Mouse (Mus musculus): ENCODE data around the gene Ptges3l. TPM values are rescaled to one million over a fixed set of nuclear protein-coding genes. Genes with fewer than 3 reads are reported as not detected.
A peak's percentile ranks its signal among the peaks of the same experiment; 100 is the strongest.

Gene Ptges3l
- polyA plus RNA-seq, 1 experiment from 2014 or later = 3.0 TPM

- H3K27ac ChIP-seq = peak within 1 kb of the TSS; percentile 94
- peaks cover 24% of the 10 kb centered on the region for H3K36me3 ChIP-seq
- WGBS = 1% methylated on average over 60 of the region's 60 CpGs
- no peaks in the 10 kb centered on the region for H3K9me3 ChIP-seq (replicated peaks)
- H3K4me2 ChIP-seq (replicated peaks) = peak within 1 kb of the TSS; percentile 83
- peak within 1 kb of the TSS; percentile 92 for H3K4me3 ChIP-seq
- H3K27me3 ChIP-seq = no peaks in the 10 kb centered on the region
- peak; percentile 45 for ATAC-seq (ENCODE audit: low FRiP score)
- peaks cover 66% of the 10 kb centered on the region for H3K4me1 ChIP-seq
- peak within 1 kb of the TSS; percentile 91 for H3K9ac ChIP-seq
Measured at GRCm38 (mm10) chr11:101465869-101466551, 40.9 kb upstream of the Ptges3l start, which contains the start of gene Vat1. Gene Vat1, minus strand, starts transcription at chr11:101466230.

DNA sequence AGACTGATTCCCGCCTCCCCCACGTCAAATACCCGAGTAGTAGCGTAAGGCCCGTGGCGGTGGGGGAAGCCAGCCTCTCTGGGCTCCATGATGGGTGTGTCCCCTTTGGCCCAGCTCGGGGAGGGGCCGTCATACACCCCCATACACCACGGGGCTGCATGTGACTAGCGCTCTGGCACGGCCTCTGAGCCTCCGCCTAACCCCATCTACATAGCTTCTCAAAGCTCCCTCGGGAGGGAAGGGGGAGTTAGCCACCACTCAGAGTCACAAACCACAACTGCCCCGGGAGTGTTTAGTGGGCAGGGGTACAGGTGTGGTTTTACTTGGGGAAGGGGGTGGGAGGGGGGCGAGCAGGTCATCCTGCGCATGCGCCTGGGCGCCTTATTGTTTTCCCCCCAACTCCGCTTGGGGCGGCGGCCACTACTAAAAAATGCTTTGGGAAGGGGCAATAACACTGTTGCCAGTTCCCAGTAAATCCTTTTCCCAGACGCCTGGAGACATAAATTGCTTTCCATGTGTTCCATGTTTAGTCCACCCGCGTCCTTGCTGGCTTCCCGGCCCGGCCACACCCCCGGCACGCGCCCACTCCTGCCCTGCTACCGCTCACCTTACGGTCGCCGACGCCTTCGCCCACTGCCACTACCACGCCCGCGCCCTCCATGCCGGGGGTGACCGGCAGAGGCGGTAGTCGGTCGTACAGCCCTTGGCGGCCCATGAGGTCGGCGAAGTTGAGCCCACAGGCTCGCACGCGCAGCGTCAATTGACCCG lies 40.2 kb upstream of the Ptges3l start:
- Histone ChIP-seq H3K4me2 (replicated peaks) (peak overlapping the region; percentile 83), H3K4me1 (peaks cover 60% of the 10 kb centered on the region), H3K9ac (peak overlapping the region; percentile 91), H3K9me3 (replicated peaks) (no peaks in the 10 kb centered on the region), H3K36me3 (peaks cover 22% of the 10 kb centered on the region), H3K4me3 (peak overlapping the region; percentile 92), H3K27me3 (no peaks in the 10 kb centered on the region), H3K27ac (peak overlapping the region; percentile 94)
- under 1% methylated on average over 51 of the region's 51 CpGs for WGBS
- ATAC-seq (ENCODE audit: low FRiP score) = peak; percentile 38

DNA sequence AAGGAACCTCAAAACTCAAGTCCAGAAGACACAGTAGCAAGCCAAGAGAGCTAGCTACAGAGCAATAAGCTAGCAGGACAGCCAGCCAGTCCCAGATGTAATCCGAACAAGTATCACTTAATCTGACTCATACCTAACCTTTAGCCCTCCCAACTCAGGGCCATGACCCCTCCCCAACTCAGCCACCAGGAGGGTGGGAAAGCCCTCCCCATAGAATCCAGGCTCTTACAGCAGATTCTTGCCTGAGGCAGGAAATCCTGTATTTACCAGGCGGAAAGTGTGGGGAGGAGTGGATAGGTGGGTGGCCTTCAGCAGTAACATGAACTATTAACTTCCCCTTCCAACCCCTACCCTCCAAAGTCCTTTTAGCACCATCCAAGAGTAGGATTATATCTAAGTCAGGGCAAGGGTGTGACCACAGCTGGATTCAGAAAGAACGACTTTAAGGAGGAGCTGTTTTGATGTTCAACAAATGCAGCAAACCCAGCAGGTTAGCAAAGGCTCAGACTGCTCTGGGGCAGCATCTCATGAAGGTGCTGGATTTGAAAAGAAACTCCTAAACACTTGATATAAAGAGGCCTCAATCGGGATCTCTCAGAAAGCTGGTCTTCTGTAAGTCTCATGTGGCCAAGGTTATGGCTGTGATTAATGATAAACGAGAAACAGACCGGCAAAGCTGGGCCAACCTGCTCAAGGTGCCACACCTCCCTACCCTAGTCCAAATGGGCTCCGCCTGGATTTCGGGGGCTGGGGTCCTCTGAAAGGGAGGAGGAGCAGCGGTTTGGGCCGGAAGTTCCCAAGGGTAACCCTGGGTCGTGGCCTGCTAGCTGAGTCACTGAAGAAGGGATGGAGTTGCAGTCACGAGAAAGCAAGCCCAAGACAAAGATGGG lies 39.3 kb upstream of the Ptges3l start, which contains the start of gene Rnd2:
Gene Rnd2 (plus strand): TSS at position 789 of the 890 bp plus-strand sequence.
- Histone ChIP-seq H3K9me3 (replicated peaks) (no peaks in the 10 kb centered on the region), H3K4me3 (peak within 1 kb of the TSS; percentile 92), H3K4me1 (peaks cover 60% of the 10 kb centered on the region), H3K27ac (peak within 1 kb of the TSS; percentile 94), H3K36me3 (peaks cover 31% of the 10 kb centered on the region), H3K27me3 (no peaks in the 10 kb centered on the region), H3K4me2 (replicated peaks) (peak within 1 kb of the TSS; percentile 83), H3K9ac (peak within 1 kb of the TSS; percentile 91)
- 12% methylated on average over 12 of the region's 12 CpGs for WGBS
- ATAC-seq (ENCODE audit: low FRiP score) = peak; percentile 2; the same call in 1 of the 2 replicates

DNA sequence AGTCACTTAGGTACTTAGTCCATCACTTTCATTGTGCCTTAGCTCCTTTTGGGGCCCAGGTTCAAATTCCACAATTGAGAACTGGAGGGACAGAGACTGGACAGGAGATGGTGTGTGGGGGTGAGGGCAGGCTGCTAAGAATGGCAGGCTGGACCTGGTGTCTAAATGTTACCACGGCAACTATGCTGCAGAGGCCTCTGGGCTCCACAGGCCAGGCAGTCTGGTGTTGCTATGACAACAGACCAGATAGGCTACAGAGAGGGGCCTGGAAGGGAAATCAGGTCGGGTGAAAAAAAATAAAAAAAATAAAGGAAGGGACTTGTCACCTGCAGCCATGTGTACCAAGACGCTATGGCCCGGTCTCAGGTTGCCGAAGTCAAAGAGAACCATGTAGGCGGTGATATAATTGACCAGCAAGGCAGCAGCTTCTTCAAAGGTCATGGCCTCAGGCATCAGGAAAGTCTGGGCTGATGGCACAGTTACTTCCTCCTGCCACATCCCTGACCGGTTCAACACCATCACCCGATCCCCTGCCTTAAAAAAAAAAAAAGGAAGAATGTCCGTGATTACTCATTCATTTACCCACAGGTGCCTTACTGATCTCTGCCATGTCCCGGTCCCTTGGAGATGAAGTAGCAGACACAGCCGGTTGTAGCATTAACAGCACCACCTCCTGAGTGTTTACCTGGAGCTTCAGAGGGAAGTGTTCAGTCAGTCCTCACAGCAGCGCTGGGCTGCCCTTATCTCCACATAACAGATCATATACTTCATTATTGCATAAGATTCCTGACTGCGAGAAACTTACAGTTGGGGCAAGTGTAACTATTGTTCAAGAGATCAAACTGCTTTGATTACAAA lies 37.7 kb upstream of the Ptges3l start:
- Histone ChIP-seq H3K27ac (peak overlapping the region; percentile 94), H3K27me3 (no peaks in the 10 kb centered on the region), H3K36me3 (peaks cover 46% of the 10 kb centered on the region), H3K9ac (no peak overlapping the region; the same call in 1 of the 2 replicates), H3K4me2 (replicated peaks) (peak overlapping the region; percentile 83), H3K4me3 (peak overlapping the region; percentile 92), H3K9me3 (replicated peaks) (no peaks in the 10 kb centered on the region), H3K4me1 (peaks cover 58% of the 10 kb centered on the region)
- 31% methylated on average over 13 of the region's 13 CpGs for WGBS
- 0 out of 2 replicates have a peak, but pooled peaks have one; percentile 46 for ATAC-seq (ENCODE audit: low FRiP score)

DNA sequence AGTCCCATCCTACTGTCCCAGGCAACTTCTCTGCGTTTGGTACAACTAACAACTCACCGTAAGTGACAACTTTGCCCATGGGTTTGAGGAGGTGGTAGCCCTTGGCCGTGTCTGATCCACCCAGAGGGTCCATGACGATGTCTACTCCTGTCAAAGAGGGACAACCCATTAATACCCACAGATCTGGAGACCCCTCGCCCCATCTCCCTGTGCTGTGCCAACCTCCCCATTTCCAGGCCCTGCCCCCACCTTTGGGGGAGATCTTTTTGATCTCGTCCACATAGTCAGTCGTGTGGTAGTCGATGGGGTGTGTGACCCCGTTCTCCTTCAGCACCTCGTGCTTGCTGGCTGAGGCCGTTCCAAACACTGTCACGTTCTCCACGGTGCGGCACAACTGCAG lies 37.0 kb upstream of the Ptges3l start:
- ATAC-seq (ENCODE audit: low FRiP score) = no peak
- WGBS = 62% methylated on average over 14 of the region's 14 CpGs
- Histone ChIP-seq H3K4me1 (peaks cover 52% of the 10 kb centered on the region), H3K9ac (no peak overlapping the region; the same call in 1 of the 2 replicates), H3K4me2 (replicated peaks) (peak overlapping the region; percentile 83), H3K4me3 (no peak overlapping the region), H3K36me3 (peaks cover 53% of the 10 kb centered on the region), H3K27ac (peak overlapping the region; percentile 63; the same call in 1 of the 2 replicates), H3K27me3 (no peaks in the 10 kb centered on the region), H3K9me3 (replicated peaks) (no peaks in the 10 kb centered on the region)

DNA sequence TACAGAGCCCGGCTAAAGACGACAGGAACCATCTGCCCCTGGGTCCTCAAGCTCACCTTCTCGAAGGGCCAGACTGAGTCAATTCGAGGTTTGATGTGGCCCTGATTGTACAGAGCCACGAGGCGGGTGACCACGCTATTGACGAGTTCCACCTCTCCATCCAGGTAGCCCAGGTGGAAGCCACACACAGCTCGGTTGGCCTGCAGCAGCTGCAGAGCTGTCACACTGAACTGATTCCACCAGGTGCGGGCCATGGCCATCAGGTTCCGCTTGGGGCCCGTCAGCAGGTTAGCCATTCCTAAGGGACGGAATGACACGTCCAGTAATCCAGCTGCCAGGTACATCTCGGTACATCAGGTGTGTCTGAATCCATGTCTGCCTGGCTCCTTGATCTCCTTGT lies 35.2 kb upstream of the Ptges3l start:
- Histone ChIP-seq H3K4me1 (peaks cover 42% of the 10 kb centered on the region), H3K9ac (0 out of 2 replicates have a peak overlapping the region, but pooled peaks have one; percentile 18), H3K4me3 (no peak overlapping the region), H3K27ac (no peak overlapping the region), H3K9me3 (replicated peaks) (no peaks in the 10 kb centered on the region), H3K36me3 (peaks cover 60% of the 10 kb centered on the region), H3K27me3 (no peaks in the 10 kb centered on the region), H3K4me2 (replicated peaks) (no peak overlapping the region)
- ATAC-seq (ENCODE audit: low FRiP score) = no peak
- 88% methylated on average over 15 of the region's 15 CpGs for WGBS

GRCm38 (mm10) chr11:101459716-101460115 lies 34.6 kb upstream of the Ptges3l start:
- Histone ChIP-seq H3K4me3 (no peak overlapping the region), H3K27ac (no peak overlapping the region), H3K9ac (peak overlapping the region; percentile 18; the same call in 1 of the 2 replicates), H3K4me1 (peaks cover 44% of the 10 kb centered on the region), H3K4me2 (replicated peaks) (no peak overlapping the region), H3K27me3 (no peaks in the 10 kb centered on the region), H3K36me3 (peaks cover 60% of the 10 kb centered on the region), H3K9me3 (replicated peaks) (no peaks in the 10 kb centered on the region)
- ATAC-seq (ENCODE audit: low FRiP score) = no peak
- WGBS = 35% methylated on average over 5 of the region's 6 CpGs

DNA sequence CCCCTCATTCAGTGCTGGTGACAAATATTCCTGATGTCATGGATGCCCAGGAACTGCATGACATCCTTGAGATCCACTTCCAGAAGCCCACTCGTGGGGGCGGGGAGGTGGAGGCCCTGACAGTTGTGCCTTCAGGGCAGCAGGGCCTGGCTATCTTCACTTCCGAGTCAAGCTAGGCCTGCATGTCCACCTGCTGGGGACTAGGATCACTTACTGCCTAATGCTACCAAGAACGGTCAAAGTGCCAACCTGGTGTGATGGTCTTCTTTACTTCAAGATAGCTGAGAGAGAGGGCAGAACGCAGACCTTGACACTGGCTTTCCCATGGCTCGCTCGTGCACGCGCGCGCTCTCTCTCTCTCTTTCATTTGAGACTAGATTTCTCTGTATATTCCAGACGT lies 33.1 kb upstream of the Ptges3l start:
- Histone ChIP-seq H3K27me3 (no peaks in the 10 kb centered on the region), H3K9ac (no peak overlapping the region), H3K27ac (no peak overlapping the region), H3K9me3 (replicated peaks) (no peaks in the 10 kb centered on the region), H3K4me1 (peaks cover 33% of the 10 kb centered on the region), H3K4me2 (replicated peaks) (no peak overlapping the region), H3K36me3 (peaks cover 60% of the 10 kb centered on the region), H3K4me3 (no peak overlapping the region)
- no peak for ATAC-seq (ENCODE audit: low FRiP score)
- WGBS = 86% methylated on average over 12 of the region's 12 CpGs

GRCm38 (mm10) chr11:101457631-101458030 lies 32.5 kb upstream of the Ptges3l start:
- H3K4me3 ChIP-seq = no peak overlapping the region
- H3K9me3 ChIP-seq (replicated peaks) = no peaks in the 10 kb centered on the region
- no peaks in the 10 kb centered on the region for H3K27me3 ChIP-seq
- no peak overlapping the region for H3K9ac ChIP-seq
- WGBS = 89% methylated on average over 9 of the region's 9 CpGs
- ATAC-seq (ENCODE audit: low FRiP score) = no peak
- peaks cover 59% of the 10 kb centered on the region for H3K36me3 ChIP-seq
- no peak overlapping the region for H3K4me2 ChIP-seq (replicated peaks)
- peaks cover 28% of the 10 kb centered on the region for H3K4me1 ChIP-seq
- H3K27ac ChIP-seq = no peak overlapping the region

DNA sequence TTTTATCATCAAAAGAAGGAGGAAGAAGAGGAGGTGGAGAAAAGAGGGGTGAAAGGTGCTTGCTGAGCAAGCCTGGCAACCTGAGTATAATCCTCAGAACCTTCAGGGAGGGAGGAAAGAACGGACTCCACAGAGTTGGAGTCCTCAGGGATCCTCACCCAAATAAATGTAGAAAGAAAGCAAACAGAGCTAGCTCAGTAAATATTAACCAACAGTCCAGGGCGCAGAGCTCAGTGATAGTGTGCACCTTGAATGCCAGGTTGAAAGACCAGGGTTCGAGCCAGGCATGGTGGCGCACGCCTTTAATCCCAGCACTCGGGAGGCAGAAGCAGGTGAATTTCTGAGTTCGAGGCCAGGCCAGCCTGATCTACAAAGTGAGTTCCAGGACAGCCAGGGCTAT lies 30.5 kb upstream of the Ptges3l start:
- H3K9me3 ChIP-seq (replicated peaks) = no peaks in the 10 kb centered on the region
- no peak overlapping the region for H3K27ac ChIP-seq
- no peak overlapping the region for H3K4me2 ChIP-seq (replicated peaks)
- H3K36me3 ChIP-seq = peaks cover 41% of the 10 kb centered on the region
- ATAC-seq (ENCODE audit: low FRiP score) = no peak
- 91% methylated on average over 7 of the region's 7 CpGs for WGBS
- H3K4me1 ChIP-seq = peaks cover 18% of the 10 kb centered on the region
- H3K27me3 ChIP-seq = no peaks in the 10 kb centered on the region
- no peak overlapping the region for H3K4me3 ChIP-seq
- H3K9ac ChIP-seq = no peak overlapping the region

DNA sequence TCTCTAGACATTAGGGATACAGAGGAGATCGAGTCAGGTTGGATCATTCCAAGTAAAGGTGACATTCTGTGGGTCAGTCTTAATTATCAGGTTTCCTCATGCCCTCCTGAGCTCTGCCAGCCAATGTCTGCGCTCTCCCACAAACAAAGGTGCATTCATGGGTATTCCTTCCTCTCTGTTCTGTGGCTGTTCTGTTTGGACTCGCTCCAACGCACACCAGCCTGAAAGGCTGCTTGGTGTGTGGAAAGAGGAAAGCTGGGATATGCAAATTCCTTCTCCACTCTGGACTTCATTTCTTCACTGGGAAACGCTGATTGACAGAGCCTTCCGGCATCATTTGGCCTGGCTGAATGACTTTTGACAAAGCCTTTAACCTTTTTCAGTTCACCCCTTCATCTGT lies 29.6 kb upstream of the Ptges3l start:
- H3K27me3 ChIP-seq = no peaks in the 10 kb centered on the region
- H3K36me3 ChIP-seq = peaks cover 32% of the 10 kb centered on the region
- H3K27ac ChIP-seq = peak overlapping the region; percentile 71
- H3K4me3 ChIP-seq = no peak overlapping the region
- 31% methylated on average over 6 of the region's 6 CpGs for WGBS
- no peaks in the 10 kb centered on the region for H3K9me3 ChIP-seq (replicated peaks)
- no peak overlapping the region for H3K9ac ChIP-seq
- H3K4me1 ChIP-seq = peaks cover 14% of the 10 kb centered on the region
- ATAC-seq (ENCODE audit: low FRiP score) = peak; percentile 70; the same call in 1 of the 2 replicates
- H3K4me2 ChIP-seq (replicated peaks) = no peak overlapping the region
